Mouse (Mus musculus): ENCODE data around the gene Cebpzos.

Cebpzos gene

DNA sequence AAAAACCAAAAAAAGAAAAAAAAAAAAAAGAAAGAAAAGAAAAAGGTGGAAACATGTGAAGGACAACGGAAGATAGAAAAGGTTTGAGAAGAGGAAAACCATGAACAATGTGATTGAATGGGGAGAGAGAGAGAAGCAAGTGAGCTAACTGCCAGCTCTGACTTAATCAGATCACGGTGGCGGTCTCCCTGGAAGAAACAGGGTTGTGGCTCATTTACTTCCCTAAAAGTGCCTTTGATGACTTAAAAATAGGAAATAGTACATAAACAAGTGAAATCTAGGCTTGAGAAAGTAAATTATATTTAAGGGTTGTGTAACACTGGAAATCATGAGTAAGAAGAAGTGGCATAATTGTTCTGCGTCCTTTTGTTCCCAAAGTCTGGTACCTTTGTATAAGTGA lies 22.6 kb downstream of the Cebpzos start:
- DNase-seq = no peak

DNA sequence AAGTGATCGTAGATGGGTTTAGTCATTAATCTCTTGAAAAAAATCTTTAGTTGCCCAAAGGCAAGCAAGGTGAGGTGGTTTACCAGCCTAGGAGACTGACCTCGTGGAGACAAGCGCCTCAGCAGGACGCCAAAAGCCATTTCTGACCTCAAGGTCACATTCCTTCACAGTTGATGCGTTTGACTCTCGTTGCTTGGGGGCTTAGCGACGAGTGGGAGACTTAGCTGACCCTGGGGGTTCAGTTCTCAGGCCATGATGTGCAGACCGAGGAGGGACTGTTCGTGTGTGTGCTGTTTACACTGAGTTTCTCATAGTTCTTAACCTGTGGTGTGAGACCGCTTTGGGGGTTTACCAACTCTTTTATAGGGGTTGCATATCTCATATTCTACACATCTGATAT lies 26.3 kb downstream of the Cebpzos start:
- no peak for DNase-seq

DNA sequence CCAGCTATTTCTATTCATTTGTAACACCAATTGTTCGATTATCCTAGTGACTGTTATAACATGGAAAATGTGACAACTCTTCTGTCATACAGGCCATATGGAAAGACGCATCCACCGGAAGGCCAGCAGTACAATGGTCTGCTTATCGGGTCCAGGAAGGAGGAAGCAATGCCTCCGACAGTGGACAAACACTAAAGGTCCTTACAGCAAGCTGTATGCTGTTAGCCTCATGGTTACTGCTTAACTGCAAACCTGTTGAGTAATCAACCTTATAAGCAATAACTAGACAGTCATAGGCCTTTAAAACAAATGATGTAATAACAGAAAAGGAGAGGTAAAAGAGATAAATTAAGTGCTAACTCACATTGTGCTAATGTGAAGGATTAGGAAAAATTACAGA lies 34.9 kb downstream of the Cebpzos start:
- no peak for DNase-seq

DNA sequence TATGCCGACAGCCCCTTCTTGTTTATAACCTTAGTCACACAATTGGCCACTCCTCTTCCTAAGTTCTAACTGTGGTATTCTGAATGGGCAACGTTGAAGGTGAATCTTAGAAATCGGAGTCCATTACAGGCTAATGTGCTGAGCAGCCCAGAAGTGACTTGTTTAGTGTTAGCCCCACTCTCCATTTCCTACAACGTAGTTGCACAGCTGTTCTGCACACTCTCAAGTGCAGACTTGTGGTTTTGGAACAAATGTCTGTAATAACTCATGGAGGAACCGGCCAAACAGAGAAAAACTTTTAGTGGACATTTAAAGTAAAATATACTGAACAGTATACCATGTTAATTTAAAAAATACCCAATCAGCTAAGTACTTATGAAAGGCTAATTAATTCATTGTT lies 35.8 kb downstream of the Cebpzos start:
- no peak for DNase-seq

DNA sequence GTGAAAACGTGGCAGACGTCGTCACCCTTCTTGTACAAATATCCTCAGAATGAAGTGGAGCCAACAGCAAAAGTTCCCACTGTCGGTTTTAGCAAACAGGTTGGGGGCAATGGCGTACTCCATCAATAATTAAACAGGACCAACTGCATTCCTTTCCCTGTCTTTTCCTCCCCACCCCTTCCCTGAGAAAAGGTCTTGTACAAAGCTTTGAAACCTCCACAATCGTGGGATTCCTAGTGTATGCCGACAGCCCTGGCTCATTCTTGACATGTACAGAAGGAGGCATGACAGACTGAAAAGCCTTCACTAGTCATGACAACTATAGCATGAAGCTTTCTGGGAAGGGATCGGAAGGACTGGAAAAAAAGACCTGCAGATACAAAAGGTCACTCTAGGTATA lies 36.9 kb downstream of the Cebpzos start:
- no peak for DNase-seq

DNA sequence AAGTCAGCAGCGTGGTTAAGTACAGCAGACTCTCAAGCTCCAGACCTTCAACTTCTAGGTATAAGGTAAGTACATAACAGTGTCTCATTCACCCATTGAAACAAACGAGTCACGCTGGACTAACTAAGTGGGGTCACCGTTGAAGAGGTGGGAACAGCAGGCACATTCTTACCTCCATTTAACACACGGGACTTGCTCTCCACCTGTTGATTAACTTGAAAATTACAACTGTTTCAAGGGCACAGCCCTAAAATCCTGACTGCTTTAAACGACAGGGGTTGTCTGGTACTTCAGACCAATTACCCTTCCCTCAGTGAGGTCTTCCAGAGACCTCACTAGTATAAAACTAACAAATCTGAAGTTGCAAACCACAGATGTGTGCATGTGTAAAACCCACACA lies 43.2 kb downstream of the Cebpzos start:
- no peak for DNase-seq

DNA sequence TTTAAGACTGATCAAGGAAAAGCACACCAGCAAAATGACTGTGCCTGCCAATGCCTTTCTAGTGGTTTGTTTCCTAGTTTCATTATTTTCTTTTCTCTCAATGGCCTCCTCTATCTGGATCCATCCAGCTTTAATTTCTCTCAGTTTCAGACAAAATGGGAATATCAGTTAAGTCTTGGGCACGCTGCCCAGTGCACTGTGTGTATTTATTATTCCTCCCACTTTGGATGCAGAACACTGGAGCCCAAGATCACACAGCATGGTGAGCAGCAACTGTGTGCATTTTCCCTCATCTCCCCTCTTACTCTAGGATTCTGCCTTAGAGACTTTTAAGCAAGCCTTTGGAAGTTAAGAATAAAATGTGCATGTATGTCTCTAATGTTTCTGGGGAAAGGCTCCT lies 48.1 kb downstream of the Cebpzos start:
- no peak for DNase-seq

DNA sequence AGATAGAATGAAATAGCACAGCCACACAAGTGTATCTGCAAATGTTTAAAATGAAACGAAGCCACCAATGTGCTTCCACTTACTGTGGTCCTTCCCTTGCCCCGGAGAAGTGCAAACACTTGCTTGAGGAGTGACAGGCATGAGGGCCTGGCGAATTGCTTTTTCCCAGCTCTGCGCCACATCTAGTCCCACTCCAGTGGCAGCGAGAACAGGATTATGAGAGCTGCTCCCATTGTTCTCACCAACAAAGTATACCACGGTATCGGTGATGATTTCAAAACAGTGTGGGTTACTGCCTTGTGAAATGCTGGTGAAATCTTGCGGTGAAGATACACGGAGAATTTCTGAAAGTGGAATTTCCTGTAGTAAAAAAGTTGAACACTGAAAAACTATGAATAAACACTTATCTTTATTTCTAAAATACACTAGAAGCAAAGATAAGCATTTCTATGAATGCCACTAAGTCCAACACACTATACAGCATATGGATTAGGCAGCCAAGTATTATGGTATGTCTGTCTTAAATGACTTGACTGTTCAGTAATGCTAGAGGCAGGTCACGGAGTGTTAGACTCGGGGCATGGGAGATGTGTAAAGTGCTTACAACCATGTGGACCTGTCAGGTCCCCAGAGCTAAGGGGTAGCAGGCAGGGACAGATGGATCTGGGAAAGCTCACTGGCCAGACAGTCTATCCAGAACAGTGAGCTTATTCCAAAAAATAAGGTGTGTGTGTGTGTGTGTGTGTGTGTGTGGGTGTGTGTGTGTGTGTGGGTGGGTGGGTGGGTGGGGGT lies 50.0 kb downstream of the Cebpzos start:
- no peak for DNase-seq

DNA sequence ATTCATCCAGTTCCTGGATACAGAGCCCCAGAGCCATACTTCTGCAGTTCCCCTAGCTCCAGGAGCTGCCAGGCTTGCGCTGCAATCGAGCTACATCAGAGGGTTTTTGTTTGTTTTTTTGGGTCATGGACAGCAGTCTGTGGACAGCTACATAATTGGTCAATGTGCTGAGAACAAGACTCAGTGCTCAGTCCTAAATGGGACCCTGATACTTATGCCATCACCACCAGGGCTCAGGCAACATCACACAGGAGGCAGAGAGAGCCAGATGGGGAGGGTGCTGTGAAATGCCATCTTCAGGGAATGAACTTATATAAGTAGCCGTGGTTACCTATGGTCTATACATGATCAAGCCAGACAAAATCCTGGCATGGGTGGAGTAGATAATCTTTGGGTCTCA lies 52.2 kb downstream of the Cebpzos start:
- DNase-seq = no peak

All from cerebellum, postnatal 36 days (tissue).